Mouse (Mus musculus): ENCODE results near the gene Retreg3. TPM values are rescaled to one million over a fixed set of nuclear protein-coding genes. Genes with fewer than 3 reads are reported as not detected.
A peak's percentile ranks its signal among the peaks of the same experiment; 100 is the strongest.

Retreg3 gene
- polyA plus RNA-seq, 1 experiment from 2014 or later: 10.4 TPM

DNA sequence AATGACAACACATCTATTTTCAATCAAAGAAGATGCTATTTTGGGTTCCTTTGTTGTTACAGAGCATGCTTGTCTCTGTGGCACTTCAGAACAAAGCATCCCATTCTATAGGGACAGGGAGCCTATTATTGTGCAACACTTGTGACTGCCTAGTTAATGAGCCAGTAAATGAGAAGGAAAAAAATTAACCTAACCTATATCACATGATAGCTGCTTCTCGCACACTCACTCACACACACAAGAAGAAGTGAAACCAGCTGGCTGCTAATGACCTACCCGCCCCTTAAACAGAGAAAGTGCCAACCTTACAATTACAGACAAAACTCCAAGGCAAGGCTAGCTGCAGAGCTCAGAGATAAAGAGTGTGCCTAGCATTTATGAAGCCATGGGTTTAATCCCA lies 4.1 kb downstream of the Retreg3 start:
- Histone ChIP-seq H3K4me2 (ENCODE audit: low read depth, low read length) (no peak overlapping the region), H3K4me3 (ENCODE audit: low read depth, low read length) (no peak overlapping the region), H3K9me3 (ENCODE audit: control insufficient read depth, low read length) (no peaks in the 10 kb centered on the region), H3K27me3 (replicated peaks; ENCODE audit: control insufficient read depth, insufficient read depth, low read length) (no peaks in the 10 kb centered on the region), H3K4me1 (ENCODE audit: control insufficient read depth, insufficient read depth, low read length) (peaks cover 12% of the 10 kb centered on the region), H3K27ac (replicated peaks; ENCODE audit: low read depth, low read length) (0 out of 2 replicates have a peak overlapping the region, but pooled peaks have one; percentile 18), H3K36me3 (ENCODE audit: control insufficient read depth, insufficient read depth, low read length) (peaks cover 7% of the 10 kb centered on the region; the same call in 1 of the 2 replicates), H3K9ac (ENCODE audit: low read depth, low read length) (no peak overlapping the region)
- WGBS: 75% methylated on average over 2 of the region's 2 CpGs
- ATAC-seq (ENCODE audit: low read depth) (no peak), DNase-seq (ENCODE audit: low spot score) (peak; percentile 32)

DNA sequence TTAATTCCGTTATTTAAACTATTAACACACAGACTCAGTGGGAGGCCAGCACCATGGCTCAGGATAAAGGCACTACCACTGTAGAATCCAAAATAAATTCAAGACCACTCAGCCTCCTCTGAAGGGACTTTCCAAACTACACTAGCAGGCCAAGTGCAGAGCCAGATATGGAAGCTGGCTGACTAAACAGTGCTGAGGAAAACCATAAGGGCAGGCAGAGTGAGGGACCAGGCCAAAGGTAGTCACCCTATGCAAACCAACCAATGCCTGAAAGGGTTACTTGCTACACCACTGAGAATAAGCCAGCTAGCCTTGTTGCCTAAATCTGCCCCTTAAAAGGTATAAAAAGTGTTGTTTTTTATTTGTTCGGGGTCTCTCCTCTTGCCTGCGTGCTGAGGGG lies 7.5 kb downstream of the Retreg3 start:
- no peaks in the 10 kb centered on the region for H3K4me1 ChIP-seq (ENCODE audit: control insufficient read depth, insufficient read depth, low read length)
- ATAC-seq (ENCODE audit: low read depth) (no peak), DNase-seq (ENCODE audit: low spot score) (no peak)
- H3K27me3 ChIP-seq (replicated peaks; ENCODE audit: control insufficient read depth, insufficient read depth, low read length): no peaks in the 10 kb centered on the region
- H3K4me3 ChIP-seq (ENCODE audit: low read depth, low read length): no peak overlapping the region
- no peaks in the 10 kb centered on the region for H3K9me3 ChIP-seq (ENCODE audit: control insufficient read depth, low read length)
- 90% methylated on average over 3 of the region's 3 CpGs for WGBS
- H3K27ac ChIP-seq (replicated peaks; ENCODE audit: low read depth, low read length): no peak overlapping the region
- H3K4me2 ChIP-seq (ENCODE audit: low read depth, low read length): no peak overlapping the region
- peaks cover 16% of the 10 kb centered on the region; the same call in 1 of the 2 replicates for H3K36me3 ChIP-seq (ENCODE audit: control insufficient read depth, insufficient read depth, low read length)
- H3K9ac ChIP-seq (ENCODE audit: low read depth, low read length): no peak overlapping the region

DNA sequence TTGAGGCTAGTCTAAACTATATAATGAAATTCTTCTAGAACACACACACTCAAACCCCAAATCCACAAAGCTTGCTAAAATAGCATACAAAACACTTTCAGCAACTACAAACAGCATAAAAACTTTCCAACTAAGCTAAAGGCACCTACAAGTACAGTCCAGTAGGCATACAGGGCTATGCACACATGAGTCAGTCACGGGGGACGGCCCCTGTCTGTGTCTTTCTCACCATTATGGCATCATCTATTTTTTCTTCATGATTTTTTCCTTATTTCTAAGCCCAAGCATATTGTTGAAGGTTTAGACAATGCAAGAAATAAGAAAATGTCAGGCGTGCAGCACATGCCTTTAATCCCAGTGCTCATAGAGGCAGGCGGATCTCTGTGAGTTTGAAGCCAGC lies 8.5 kb downstream of the Retreg3 start:
- ATAC-seq (ENCODE audit: low read depth) (no peak), DNase-seq (ENCODE audit: low spot score) (no peak)
- Histone ChIP-seq H3K4me2 (ENCODE audit: low read depth, low read length) (no peak overlapping the region), H3K9ac (ENCODE audit: low read depth, low read length) (no peak overlapping the region), H3K4me1 (ENCODE audit: control insufficient read depth, insufficient read depth, low read length) (no peaks in the 10 kb centered on the region), H3K27me3 (replicated peaks; ENCODE audit: control insufficient read depth, insufficient read depth, low read length) (no peaks in the 10 kb centered on the region), H3K4me3 (ENCODE audit: low read depth, low read length) (no peak overlapping the region), H3K36me3 (ENCODE audit: control insufficient read depth, insufficient read depth, low read length) (peaks cover 9% of the 10 kb centered on the region; the same call in 1 of the 2 replicates), H3K27ac (replicated peaks; ENCODE audit: low read depth, low read length) (no peak overlapping the region), H3K9me3 (ENCODE audit: control insufficient read depth, low read length) (no peaks in the 10 kb centered on the region)
- 87% methylated on average over 4 of the region's 4 CpGs for WGBS

DNA sequence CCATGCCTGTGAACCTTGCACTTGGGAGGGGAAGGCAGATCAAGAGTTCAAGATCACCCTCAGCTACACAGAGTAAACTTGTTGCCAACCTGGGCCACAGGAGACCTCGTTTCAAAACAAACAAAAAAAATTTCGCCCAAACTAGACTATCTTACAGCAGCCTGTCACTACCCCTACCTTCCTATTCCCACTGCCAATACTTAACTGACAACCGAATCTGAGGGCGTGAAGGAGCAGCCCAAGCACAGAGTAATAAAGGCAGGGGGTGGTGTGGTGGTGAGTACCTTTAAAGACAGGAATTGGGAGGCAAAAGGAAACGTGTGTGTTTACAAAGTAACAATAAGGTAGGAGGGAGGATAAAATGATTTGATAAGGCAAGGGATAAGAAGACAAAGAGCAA lies 9.0 kb downstream of the Retreg3 start:
- Histone ChIP-seq H3K4me3 (ENCODE audit: low read depth, low read length) (no peak overlapping the region), H3K9ac (ENCODE audit: low read depth, low read length) (no peak overlapping the region), H3K4me2 (ENCODE audit: low read depth, low read length) (no peak overlapping the region), H3K4me1 (ENCODE audit: control insufficient read depth, insufficient read depth, low read length) (no peaks in the 10 kb centered on the region), H3K9me3 (ENCODE audit: control insufficient read depth, low read length) (no peaks in the 10 kb centered on the region), H3K27me3 (replicated peaks; ENCODE audit: control insufficient read depth, insufficient read depth, low read length) (no peaks in the 10 kb centered on the region), H3K36me3 (ENCODE audit: control insufficient read depth, insufficient read depth, low read length) (peaks cover 13% of the 10 kb centered on the region; the same call in 1 of the 2 replicates), H3K27ac (replicated peaks; ENCODE audit: low read depth, low read length) (no peak overlapping the region)
- 61% methylated on average over 5 of the region's 5 CpGs for WGBS
- DNase-seq (ENCODE audit: low spot score) (no peak), ATAC-seq (ENCODE audit: low read depth) (no peak)

DNA sequence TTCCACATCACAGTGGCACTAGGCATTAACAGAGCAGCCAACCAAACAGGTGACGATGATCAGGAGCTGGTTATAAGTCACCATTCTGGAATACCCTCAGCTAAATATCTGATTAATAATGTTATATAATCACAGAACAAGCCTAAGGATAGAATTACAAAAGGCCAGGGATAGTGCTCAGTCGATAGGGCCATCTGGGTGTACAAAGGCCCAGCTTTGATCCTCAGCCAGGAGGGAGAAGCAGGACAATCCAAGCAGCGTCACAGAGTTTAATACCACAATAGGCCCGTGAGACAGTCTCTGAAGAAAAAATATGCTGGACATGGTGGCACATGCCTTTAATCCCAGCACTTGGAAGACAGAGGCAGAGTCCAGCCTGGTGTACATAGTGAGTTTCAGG lies 10.3 kb downstream of the Retreg3 start:
- Histone ChIP-seq H3K27me3 (replicated peaks; ENCODE audit: control insufficient read depth, insufficient read depth, low read length) (no peaks in the 10 kb centered on the region), H3K27ac (replicated peaks; ENCODE audit: low read depth, low read length) (no peak overlapping the region), H3K36me3 (ENCODE audit: control insufficient read depth, insufficient read depth, low read length) (peaks cover 24% of the 10 kb centered on the region; the same call in 1 of the 2 replicates), H3K4me1 (ENCODE audit: control insufficient read depth, insufficient read depth, low read length) (no peaks in the 10 kb centered on the region), H3K9me3 (ENCODE audit: control insufficient read depth, low read length) (no peaks in the 10 kb centered on the region), H3K9ac (ENCODE audit: low read depth, low read length) (no peak overlapping the region), H3K4me3 (ENCODE audit: low read depth, low read length) (no peak overlapping the region), H3K4me2 (ENCODE audit: low read depth, low read length) (no peak overlapping the region)
- ATAC-seq (ENCODE audit: low read depth): no peak
- WGBS: 75% methylated on average over 4 of the region's 4 CpGs
- no peak for DNase-seq (ENCODE audit: low spot score)

- ATAC-seq (ENCODE audit: low read depth): peak; percentile 60; the same call in 1 of the 2 replicates
These were observed 16.7 kb downstream of the Retreg3 start for GRCm38 (mm10) chr11:101103011-101103410.

DNA sequence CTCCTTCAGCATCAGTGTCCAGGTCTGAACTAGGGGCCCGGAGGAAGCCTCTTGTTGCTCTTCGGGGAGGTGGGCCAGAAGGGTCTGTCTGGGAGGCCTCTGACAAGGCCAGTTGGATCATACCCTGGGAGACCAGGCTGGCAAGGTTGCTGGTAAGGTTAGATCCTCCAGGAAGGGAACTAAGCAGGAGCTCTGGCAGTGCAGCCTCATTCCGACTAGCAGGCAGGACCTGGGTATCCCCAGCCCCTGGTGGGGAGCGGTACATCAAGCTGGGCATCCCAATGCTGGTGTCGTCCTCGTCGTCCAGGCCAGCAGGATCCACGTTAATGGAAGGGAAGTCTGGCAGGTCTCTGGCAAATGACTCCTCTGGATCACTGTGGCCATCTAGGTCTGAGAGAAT lies 21.5 kb downstream of the Retreg3 start:
- Histone ChIP-seq H3K4me2 (ENCODE audit: low read depth, low read length) (no peak overlapping the region), H3K9me3 (ENCODE audit: control insufficient read depth, low read length) (no peaks in the 10 kb centered on the region), H3K9ac (ENCODE audit: low read depth, low read length) (no peak overlapping the region), H3K4me1 (ENCODE audit: control insufficient read depth, insufficient read depth, low read length) (no peaks in the 10 kb centered on the region), H3K27me3 (replicated peaks; ENCODE audit: control insufficient read depth, insufficient read depth, low read length) (no peaks in the 10 kb centered on the region), H3K36me3 (ENCODE audit: control insufficient read depth, insufficient read depth, low read length) (peaks cover 72% of the 10 kb centered on the region), H3K27ac (replicated peaks; ENCODE audit: low read depth, low read length) (no peak overlapping the region), H3K4me3 (ENCODE audit: low read depth, low read length) (no peak overlapping the region)
- WGBS: 88% methylated on average over 8 of the region's 8 CpGs
- no peak for ATAC-seq (ENCODE audit: low read depth)
- no peak for DNase-seq (ENCODE audit: low spot score)

More at GRCm38 (mm10) chr11:101103011-101103410, 16.7 kb downstream of the Retreg3 start:
- Histone ChIP-seq H3K9ac (ENCODE audit: low read depth, low read length) (no peak overlapping the region), H3K4me3 (ENCODE audit: low read depth, low read length) (no peak overlapping the region), H3K4me2 (ENCODE audit: low read depth, low read length) (no peak overlapping the region), H3K4me1 (ENCODE audit: control insufficient read depth, insufficient read depth, low read length) (no peaks in the 10 kb centered on the region), H3K27me3 (replicated peaks; ENCODE audit: control insufficient read depth, insufficient read depth, low read length) (no peaks in the 10 kb centered on the region), H3K27ac (replicated peaks; ENCODE audit: low read depth, low read length) (peak overlapping the region; percentile 63; the same call in 1 of the 2 replicates), H3K36me3 (ENCODE audit: control insufficient read depth, insufficient read depth, low read length) (peaks cover 83% of the 10 kb centered on the region), H3K9me3 (ENCODE audit: control insufficient read depth, low read length) (no peaks in the 10 kb centered on the region)
- DNase-seq (ENCODE audit: low spot score): peak; percentile 81
- WGBS: 73% methylated on average over 5 of the region's 5 CpGs

- DNase-seq (ENCODE audit: low spot score): peak; percentile 98
- Histone ChIP-seq H3K9ac (ENCODE audit: low read depth, low read length) (peak within 1 kb of the TSS; percentile 71), H3K36me3 (ENCODE audit: control insufficient read depth, insufficient read depth, low read length) (peaks cover 72% of the 10 kb centered on the region), H3K4me3 (ENCODE audit: low read depth, low read length) (peak within 1 kb of the TSS; percentile 66), H3K4me2 (ENCODE audit: low read depth, low read length) (peak within 1 kb of the TSS; percentile 96), H3K27me3 (replicated peaks; ENCODE audit: control insufficient read depth, insufficient read depth, low read length) (no peaks in the 10 kb centered on the region), H3K4me1 (ENCODE audit: control insufficient read depth, insufficient read depth, low read length) (no peaks in the 10 kb centered on the region), H3K27ac (replicated peaks; ENCODE audit: low read depth, low read length) (peak within 1 kb of the TSS; percentile 80), H3K9me3 (ENCODE audit: control insufficient read depth, low read length) (no peaks in the 10 kb centered on the region)
- WGBS: 1% methylated on average over 43 of the region's 43 CpGs
- peak; percentile 95 for ATAC-seq (ENCODE audit: low read depth)
These were observed 24.2 kb downstream of the Retreg3 start, which contains the start of gene Psmc3ip for GRCm38 (mm10) chr11:101095314-101096024. Gene Psmc3ip (minus strand): TSS chr11:101095436.

DNA sequence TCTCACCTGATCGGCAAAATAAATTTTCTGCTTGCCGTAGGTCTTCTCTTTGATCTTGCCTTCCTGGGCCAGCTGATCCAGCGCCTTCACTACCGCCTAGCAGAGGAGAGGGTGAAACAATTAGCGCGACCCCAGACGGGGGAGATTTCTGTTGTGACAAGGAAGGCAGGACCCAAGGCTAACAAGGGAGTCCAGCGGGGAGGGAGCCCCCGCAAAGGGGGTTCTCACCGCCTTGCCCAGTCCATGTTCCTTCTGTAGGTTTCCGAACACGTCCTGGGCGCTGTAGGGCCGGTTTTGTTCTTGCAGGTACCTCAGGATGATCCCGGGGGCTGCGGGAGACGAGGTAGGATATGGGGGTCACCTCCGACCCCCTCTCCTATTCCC lies 24.8 kb downstream of the Retreg3 start:
- Histone ChIP-seq H3K4me2 (ENCODE audit: low read depth, low read length) (peak overlapping the region; percentile 96), H3K9me3 (ENCODE audit: control insufficient read depth, low read length) (no peaks in the 10 kb centered on the region), H3K9ac (ENCODE audit: low read depth, low read length) (peak overlapping the region; percentile 71), H3K27me3 (replicated peaks; ENCODE audit: control insufficient read depth, insufficient read depth, low read length) (no peaks in the 10 kb centered on the region), H3K36me3 (ENCODE audit: control insufficient read depth, insufficient read depth, low read length) (peaks cover 72% of the 10 kb centered on the region), H3K4me3 (ENCODE audit: low read depth, low read length) (peak overlapping the region; percentile 66), H3K27ac (replicated peaks; ENCODE audit: low read depth, low read length) (0 out of 2 replicates have a peak overlapping the region, but pooled peaks have one; percentile 33), H3K4me1 (ENCODE audit: control insufficient read depth, insufficient read depth, low read length) (no peaks in the 10 kb centered on the region)
- 0% methylated on average over 16 of the region's 18 CpGs for WGBS
- ATAC-seq (ENCODE audit: low read depth) (peak; percentile 27), DNase-seq (ENCODE audit: low spot score) (no peak)
